Mouse (Mus musculus): Measurements from ENCODE around the gene App.

The App gene

DNA sequence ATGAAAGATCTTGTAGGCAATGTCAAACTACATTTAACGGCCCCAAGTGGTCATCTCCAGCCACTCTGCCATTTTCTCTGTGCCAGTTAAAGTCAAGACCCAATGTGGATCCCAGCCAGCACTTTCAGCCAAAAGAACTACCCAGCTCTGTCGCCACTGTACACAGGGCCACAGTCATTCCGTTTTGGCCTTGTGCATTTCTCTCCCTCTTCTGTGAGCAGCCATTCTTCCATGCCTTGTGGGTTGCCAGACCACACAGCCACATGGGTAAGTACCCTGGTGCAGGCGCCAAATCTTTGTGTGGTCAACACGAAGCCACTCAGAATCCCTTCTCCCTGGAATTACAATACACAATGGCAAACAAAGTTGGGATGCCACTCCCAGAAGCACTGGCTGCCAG is 57.7 kb downstream of the App start:
- DNase-seq, result peak; percentile 45

DNA sequence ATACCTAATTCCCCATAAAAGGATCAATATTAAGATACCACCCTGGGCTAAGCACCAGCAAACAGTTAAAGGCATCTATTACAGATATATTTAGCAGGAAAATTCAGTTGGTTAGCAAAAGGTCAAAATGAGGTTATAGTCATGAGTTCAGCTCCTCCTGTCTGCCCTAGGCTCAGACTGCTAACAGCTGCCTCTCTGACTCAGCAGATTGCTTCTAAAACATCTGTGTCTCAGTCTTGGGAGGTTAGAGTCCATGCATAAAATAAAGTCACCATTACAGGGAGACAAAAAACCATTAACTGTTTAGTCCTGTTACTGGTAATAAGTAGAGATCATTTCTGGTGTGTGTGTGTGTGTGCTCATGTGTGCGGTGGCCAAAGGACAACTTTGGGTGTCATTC is 58.8 kb downstream of the App start:
- no peak for DNase-seq

GRCm38 (mm10) chr16:85113941-85114340 is 59.6 kb downstream of the App start:
- no peak for DNase-seq

- DNase-seq, result no peak
Measured at GRCm38 (mm10) chr16:85112254-85112653, 61.3 kb downstream of the App start.

GRCm38 (mm10) chr16:85110428-85110827 is 63.1 kb downstream of the App start:
- no peak for DNase-seq

DNA sequence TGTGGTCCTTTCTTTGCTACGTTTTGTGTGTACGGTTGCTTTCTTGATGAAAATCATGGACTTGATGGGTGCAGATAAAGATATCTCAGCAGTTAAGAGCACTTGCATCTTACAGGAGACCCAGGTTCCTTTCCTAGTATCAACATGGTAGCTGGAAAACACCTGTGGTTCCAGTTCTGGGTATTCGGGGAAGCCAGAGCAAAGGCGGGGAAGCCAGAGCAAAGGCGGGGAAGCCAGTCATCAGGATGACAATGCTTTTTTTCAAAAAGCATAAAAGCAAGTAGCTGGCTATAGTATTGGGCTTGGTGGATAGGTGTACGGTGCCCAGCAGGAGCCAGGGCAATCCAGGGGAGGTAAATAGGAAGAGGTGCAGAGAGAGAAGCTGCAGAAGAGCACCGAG is 65.1 kb downstream of the App start:
- DNase-seq, result no peak

DNA sequence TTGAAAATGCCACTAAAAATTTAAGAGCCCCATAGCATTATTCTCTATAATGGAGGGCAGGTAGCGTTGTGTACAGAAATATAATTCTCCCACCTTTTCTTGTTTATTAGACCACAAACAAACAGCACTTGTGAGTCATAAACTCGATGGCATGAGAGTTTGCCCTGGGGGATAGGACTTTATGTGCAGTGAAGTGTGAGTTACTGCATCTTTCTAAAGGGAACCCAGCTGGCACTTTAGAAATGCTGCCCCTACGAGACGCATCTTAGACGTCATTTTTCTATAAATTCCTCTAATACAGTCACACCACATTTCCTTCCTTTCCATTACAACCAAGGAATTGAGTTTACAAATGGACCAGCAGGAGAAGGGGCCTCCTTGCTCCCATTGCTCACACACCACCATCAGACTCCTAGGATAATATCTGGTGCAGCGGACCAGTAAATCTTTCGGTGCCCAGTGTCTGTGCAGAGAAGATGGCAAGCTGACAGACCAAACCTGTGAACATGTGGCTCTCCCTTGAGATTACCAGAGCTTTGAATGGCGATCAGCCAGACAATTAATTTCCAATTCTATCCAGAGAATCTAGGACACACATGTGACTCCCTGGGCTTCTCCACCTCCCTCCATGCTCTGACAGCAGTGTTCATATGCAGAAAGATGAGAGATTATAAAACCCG is 66.8 kb downstream of the App start:
- DNase-seq, result peak; percentile 61

DNA sequence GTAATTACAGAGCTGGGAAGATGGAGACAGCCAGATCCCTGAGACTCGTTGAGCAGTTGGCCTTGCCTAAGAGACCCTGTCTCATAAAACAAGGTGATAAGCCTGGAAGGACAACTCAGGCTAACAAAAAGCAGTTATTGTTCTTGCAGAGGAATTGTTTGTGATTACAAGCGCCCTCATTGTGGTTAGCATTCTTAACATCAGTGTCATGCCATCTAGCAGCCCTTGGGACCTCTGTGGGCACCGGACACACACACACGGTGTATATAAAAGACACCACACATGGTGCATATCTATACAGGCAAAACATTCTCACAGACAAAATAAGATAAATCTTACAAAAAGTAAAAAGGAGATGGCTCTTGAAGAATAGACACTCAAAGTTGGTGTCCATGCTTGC is 68.0 kb downstream of the App start:
- DNase-seq, result no peak

GRCm38 (mm10) chr16:85103116-85103787 is 70.3 kb downstream of the App start:
- peak; percentile 79 for DNase-seq

DNA sequence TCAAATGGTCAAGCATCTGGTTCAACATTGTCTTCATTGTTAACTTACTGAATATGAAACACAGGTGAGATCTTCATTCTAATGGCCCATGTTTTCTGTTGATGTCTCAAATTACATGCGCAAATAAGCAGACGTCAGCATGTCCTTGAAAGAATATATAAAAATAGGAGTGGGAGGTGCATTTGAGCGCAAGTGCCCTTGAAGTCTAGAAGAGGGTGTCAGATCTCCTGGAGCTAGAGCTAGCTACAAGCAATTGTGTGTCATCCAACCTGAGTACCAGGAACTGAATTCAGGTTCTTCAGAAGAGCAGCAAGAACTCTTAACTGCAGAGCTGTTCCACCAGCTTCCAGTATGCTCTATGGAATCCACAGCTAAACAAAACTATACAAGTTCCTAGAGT is 72.0 kb downstream of the App start:
- no peak for DNase-seq

DNA sequence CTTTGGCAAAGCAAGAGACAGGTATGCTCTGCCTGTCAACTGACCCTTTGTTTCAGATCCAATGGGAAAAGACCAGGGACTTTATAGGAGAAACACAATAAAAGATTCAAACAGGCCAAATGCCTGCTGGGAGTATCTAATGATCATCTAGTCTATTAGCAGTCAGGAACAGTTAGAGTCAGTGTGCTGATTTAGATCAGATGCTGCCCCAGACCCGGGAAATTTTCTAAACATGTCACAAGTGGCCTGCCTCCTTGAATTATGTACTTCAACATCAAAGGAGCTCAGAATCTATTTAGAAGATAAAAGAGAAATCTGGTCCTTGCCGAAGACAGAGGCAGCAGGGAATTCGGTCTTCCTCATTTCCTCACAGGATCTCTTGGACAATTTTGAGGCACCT is 72.8 kb downstream of the App start:
- DNase-seq, result no peak

- no peak for DNase-seq
Measured at GRCm38 (mm10) chr16:85099487-85099886, 74.1 kb downstream of the App start.

DNA sequence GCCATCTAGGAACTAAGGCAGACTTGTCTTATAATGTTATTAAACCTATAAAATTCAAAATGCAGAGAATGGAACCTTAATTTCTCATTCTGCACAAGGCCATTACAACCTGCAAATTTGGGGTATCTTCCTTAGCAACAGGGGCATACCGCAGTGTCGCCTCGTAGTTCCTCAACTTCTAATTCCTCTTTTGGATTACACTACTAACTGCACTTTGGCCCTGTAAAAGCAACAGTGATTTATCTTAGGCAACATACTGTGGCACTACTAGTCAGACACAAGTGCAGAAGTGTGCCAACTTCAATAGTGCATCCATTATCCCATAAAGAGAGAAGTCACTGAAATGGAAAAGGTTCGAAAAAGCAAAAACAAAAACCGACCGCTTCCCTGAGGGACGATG is 74.5 kb downstream of the App start:
- no peak for DNase-seq

DNA sequence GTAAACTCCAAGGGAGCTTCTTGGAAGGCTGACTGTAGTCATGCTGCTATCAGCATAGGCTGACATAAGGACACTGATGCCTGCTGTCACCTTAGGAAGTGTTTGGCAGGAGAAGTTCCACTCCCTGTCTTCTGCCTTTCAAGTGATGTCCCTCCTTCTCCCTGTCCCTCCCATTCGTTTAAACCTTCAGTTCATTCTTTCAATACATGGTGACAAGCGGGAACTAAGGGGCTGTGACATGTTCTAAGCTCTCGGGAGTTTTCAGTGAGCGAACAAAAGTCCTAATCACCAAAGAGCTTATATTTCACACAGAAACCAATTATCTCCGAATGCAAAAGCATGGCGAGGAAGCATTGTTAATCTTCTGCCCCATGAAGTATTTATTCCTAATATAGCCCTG is 77.2 kb downstream of the App start:
- peak; percentile 70 for DNase-seq

- DNase-seq, result no peak
Measured at GRCm38 (mm10) chr16:85095923-85096322, 77.6 kb downstream of the App start.

- DNase-seq, result no peak
Measured at GRCm38 (mm10) chr16:85092644-85093091, 80.9 kb downstream of the App start.

- no peak for DNase-seq
Measured at GRCm38 (mm10) chr16:85092183-85092582, 81.4 kb downstream of the App start.

GRCm38 (mm10) chr16:85090992-85091391 is 82.6 kb downstream of the App start:
- DNase-seq, result no peak

GRCm38 (mm10) chr16:85088126-85088525 is 85.4 kb downstream of the App start:
- DNase-seq, result no peak

DNA sequence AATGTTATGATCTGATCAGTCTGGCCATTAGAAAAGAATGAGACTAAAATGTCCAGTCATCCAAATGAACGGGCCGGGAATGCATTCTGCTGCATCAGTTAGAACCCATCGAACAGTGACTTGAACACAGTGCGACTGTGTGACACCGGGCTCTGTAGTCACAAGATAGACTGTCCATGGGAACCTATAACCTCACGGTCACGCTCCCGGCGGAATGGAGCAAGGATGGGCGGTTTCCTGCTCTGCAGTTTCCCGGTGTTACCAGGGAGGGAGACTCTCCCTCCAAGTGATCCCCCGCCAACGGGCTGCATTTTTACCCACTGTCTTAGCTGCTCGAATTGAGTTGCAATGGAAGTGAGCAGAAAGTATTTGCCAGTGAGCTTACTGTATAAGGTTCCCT is 87.3 kb downstream of the App start:
- DNase-seq, result no peak

DNA sequence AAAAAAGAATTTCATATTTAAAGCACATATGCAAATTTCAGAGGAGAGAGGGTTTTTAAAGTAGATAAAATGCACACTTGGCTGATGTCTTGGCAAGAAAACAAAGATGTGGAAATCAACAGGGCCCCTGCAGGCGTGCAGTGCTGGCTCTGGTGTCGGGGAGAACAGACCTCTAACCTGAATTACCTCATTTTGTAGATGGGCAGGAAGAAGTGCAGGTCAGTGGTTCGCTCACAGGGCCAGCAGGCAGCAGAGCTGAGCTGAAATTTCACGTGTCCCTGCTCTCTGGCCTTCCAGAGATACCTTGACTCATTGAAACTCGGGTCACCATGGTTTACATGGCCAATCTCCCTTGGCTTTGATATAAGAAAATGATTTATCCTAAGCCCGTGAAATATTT is 87.7 kb downstream of the App start:
- DNase-seq, result peak; percentile 71

GRCm38 (mm10) chr16:85084152-85084551 is 89.4 kb downstream of the App start:
- no peak for DNase-seq

- no peak for DNase-seq
Measured at GRCm38 (mm10) chr16:85075330-85075729, 98.2 kb downstream of the App start.

DNA sequence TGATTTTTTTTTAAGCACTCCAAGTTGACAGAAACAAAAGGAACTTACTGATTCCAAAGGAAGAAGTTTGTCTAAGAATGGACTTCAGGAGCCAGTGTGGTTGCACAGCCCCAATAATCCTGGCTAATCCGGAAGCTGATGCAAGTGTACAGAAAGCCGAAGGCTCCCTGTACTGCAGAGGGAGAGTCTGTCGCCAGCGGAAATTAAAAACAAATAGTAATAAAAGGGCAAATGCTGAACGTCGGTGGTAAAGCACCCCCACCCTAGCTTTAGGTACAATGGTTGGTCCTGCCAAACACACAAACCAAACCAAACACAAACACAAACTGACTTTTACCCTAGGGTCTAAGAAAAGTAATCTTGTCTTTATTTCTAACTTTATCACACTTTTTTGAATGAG is 98.7 kb downstream of the App start:
- DNase-seq, result no peak

DNA sequence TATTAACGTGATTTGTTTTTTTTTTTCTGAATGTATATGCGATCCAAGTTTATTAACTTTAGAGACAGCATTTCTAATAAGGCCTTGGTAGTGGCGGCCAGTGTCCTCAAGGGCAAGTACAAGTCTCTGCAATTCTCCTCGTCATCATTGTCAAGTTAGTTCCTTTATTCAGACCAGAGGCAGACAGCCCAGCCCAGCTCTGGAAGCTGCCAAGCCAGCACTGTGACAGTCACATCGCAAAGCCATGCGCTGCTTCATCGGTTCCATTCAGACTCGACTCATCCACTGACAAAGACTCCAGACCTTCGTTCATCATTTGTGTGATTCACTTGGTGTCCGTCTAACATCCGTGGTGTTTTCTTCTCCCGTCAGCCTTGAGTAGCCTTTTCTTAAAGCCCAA is 100.9 kb downstream of the App start:
- no peak for DNase-seq
